Mouse (Mus musculus): ENCODE data around the gene Icmt. TPM values are rescaled to one million over a fixed set of nuclear protein-coding genes. Genes with fewer than 3 reads are reported as not detected.

Icmt gene
- total and polyA plus RNA-seq, 3 experiments = 30.4 to 50.8 TPM; not detected in 1

DNA sequence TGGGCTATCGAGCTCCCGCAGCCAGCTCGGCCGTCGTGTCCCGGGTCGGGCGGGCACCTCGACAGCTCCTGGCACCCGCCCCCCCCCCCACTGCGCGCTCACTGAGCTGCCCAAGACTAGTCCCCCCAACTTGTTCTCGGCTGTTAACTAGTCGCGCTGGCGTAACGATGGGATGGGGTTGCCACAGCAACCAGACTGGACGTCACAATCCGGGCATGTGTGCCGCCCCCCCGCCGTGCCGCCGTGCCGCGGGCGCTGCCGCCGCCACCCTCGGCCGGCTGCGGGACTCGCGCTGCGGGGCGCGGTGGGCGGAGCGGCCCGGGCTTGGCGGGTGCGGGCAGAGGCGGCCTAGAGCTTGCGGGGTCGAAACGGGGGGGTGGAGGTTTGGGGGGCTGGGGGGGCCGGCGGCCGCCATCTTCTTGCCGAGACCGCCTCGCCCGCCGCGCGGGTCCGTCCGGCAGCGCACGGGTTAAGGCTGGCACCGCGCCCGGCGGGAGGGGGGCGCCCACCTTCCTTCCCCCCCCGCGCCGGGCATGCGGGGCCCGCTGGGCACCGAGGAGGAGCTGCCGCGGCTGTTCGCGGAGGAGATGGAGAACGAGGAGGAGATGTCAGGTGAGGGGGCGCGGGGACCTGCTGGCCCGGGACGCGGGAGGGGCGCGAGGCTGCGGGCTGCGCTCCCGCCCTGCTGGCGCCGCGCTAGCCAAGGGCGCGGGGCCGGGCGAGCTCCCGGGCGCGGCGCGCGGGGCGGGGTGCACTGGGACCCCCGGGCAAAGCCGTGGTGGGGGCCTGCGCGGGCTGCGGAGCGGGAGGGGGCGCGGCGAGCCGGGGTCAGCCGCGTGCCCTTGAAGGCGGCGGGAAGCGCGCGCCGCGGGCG is 41.6 kb downstream of the Icmt start, which contains the start of gene Chd5:
Chd5 (plus strand) TSS at position 233 of the 874 bp plus-strand sequence.
- H3K9ac ChIP-seq (ENCODE audit: control insufficient read depth, low read depth, low read length, poor library complexity, severe bottlenecking) = no peak within 1 kb of the TSS
- no peak within 1 kb of the TSS for H3K4me3 ChIP-seq (ENCODE audit: control insufficient read depth in 1 of 2, insufficient read depth in 1 of 2, low read depth in 2 of 2, low read length in 2 of 2)
- H3K9me3 ChIP-seq (replicated peaks; ENCODE audit: insufficient read depth, low read length) = no peaks in the 10 kb centered on the region
- no peaks in the 10 kb centered on the region for H3K4me1 ChIP-seq (ENCODE audit: control insufficient read depth in 1 of 2, insufficient read depth in 2 of 2, low read length in 2 of 2)
- no peak for DNase-seq (ENCODE audit: low read depth, low spot score)
- no peaks in the 10 kb centered on the region for H3K27me3 ChIP-seq (ENCODE audit: control insufficient read depth in 1 of 2, insufficient read depth in 2 of 2, low read length in 2 of 2)
- H3K27ac ChIP-seq (ENCODE audit: control insufficient read depth, low read depth, low read length) = no peak within 1 kb of the TSS
- TF ChIP-seq ZMIZ1 (IDR thresholded peaks at IDR 0.05; ENCODE audit: low read depth, low read length) (no peak), BHLHE40 (IDR thresholded peaks at IDR 0.05; ENCODE audit: borderline replicate concordance, low read depth, low read length) (no peak), MAFK (IDR thresholded peaks at IDR 0.05; ENCODE audit: borderline replicate concordance, low read depth, low read length) (no peak), POLR2A (IDR thresholded peaks at IDR 0.05; ENCODE audit: control insufficient read depth in 1 of 2, insufficient read depth in 1 of 2, low read depth in 1 of 2, low read length in 2 of 2, poor library complexity in 1 of 2) (no peak), TBP (IDR thresholded peaks at IDR 0.05; ENCODE audit: low read depth, low read length) (no peak), MYC (IDR thresholded peaks at IDR 0.05; ENCODE audit: low read depth, low read length) (no peak)
- no peaks in the 10 kb centered on the region for H3K36me3 ChIP-seq (ENCODE audit: control insufficient read depth in 1 of 2, insufficient read depth in 2 of 2, low read length in 2 of 2)
- H3K79me2 ChIP-seq (ENCODE audit: control insufficient read depth, insufficient read depth, low read length, poor library complexity) = no peaks in the 10 kb centered on the region

DNA sequence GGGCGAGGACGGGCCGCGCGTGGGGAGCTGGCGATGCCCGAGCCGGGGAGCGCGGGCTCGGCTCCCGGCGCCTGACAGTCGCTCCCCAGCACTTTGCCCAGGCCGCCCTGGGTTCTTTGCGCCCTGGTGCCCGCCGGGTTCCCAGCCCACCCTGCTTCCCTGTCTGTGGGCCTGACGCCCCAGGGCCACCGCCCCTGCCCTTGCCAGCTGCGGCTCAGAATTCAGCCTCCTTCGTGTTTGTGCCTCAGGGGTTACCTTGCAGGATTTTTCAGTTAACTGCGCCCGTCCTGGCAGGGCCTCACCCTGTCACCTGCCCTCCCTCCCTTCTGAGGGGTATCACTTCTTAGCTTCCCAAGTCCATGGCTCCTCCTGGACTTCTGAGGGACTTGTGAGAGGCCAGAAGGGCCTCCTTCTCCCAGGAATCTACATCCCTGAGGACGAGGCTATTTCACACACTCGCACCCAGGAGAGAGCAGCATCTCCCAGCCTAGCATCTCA is 42.3 kb downstream of the Icmt start:
- no peak for TF ChIP-seq MAZ (IDR thresholded peaks at IDR 0.05; ENCODE audit: low read depth, low read length)
- TF ChIP-seq SMC3 (IDR thresholded peaks at IDR 0.05; ENCODE audit: low read depth, low read length) = no peak
- no peak for TF ChIP-seq EP300 (IDR thresholded peaks at IDR 0.05; ENCODE audit: low read depth in 1 of 2, low read length in 2 of 2)
- TF ChIP-seq ZKSCAN1 (IDR thresholded peaks at IDR 0.05; ENCODE audit: low read depth, low read length) = no peak
- TF ChIP-seq SIN3A (IDR thresholded peaks at IDR 0.05; ENCODE audit: low read length) = no peak
- TF ChIP-seq TAL1 (IDR thresholded peaks at IDR 0.05; ENCODE audit: low read length) = no peak
- TF ChIP-seq NELFE (IDR thresholded peaks at IDR 0.05; ENCODE audit: low read depth, low read length) = no peak
- no peak for TF ChIP-seq MAFK (IDR thresholded peaks at IDR 0.05; ENCODE audit: borderline replicate concordance, low read depth, low read length)
- Histone ChIP-seq H3K27me3 (ENCODE audit: control insufficient read depth in 1 of 2, insufficient read depth in 2 of 2, low read length in 2 of 2) (no peaks in the 10 kb centered on the region), H3K9me3 (replicated peaks; ENCODE audit: insufficient read depth, low read length) (no peaks in the 10 kb centered on the region), H3K36me3 (ENCODE audit: control insufficient read depth in 1 of 2, insufficient read depth in 2 of 2, low read length in 2 of 2) (no peaks in the 10 kb centered on the region), H3K27ac (ENCODE audit: control insufficient read depth, low read depth, low read length) (no peak overlapping the region), H3K79me2 (ENCODE audit: control insufficient read depth, insufficient read depth, low read length, poor library complexity) (no peaks in the 10 kb centered on the region), H3K9ac (ENCODE audit: control insufficient read depth, low read depth, low read length, poor library complexity, severe bottlenecking) (no peak overlapping the region), H3K4me1 (ENCODE audit: control insufficient read depth in 1 of 2, insufficient read depth in 2 of 2, low read length in 2 of 2) (peaks cover 0 to 3% of the 10 kb centered on the region in 2 experiments; a peak in 1 of 4 replicates), H3K4me3 (ENCODE audit: control insufficient read depth in 1 of 2, insufficient read depth in 1 of 2, low read depth in 2 of 2, low read length in 2 of 2) (no peak overlapping the region)
- DNase-seq (ENCODE audit: low read depth, low spot score) = no peak

Data from MEL (cell line).